10 mouse cellular contexts compared by ENCODE assay signal in genomic region chr2:131260544-131261307, GRCm38 (mm10). TPM values are rescaled to one million over a fixed set of nuclear protein-coding genes. Genes with fewer than 3 reads are reported as not detected.
DNase-seq lines count a peak whose midpoint lies in the region; ATAC-seq and TF ChIP-seq lines count a peak whose summit lies in the region.
"Had no signal": no experiment of that assay in that cellular context is flagged by ENCODE, and none has a peak within 500 bp of the region (broad histone marks: within the 10 kb centered on the region; RNA-seq: fewer than 3 reads in every experiment).

No protein-coding gene starts in this region.

- H3K4me2 ChIP-seq in heart, embryonic 11.5 days, result peak overlapping the region; percentile 29
- H3K4me2 ChIP-seq in forebrain, embryonic 11.5 days (ENCODE audit: low read depth, low read length, severe bottlenecking), result no peak overlapping the region
- peak overlapping the region; percentile 73 for H3K4me2 ChIP-seq in liver, embryonic 12.5 days
- no peak overlapping the region for H3K4me2 ChIP-seq in kidney, embryonic 14.5 days (replicated peaks; ENCODE audit: low read depth, low read length)

- H3K27me3 ChIP-seq in heart, embryonic 11.5 days (ENCODE audit: control insufficient read depth, insufficient read depth, low read length), result no peaks in the 10 kb centered on the region
- no peaks in the 10 kb centered on the region for H3K27me3 ChIP-seq in ES-Bruce4 (ENCODE audit: control insufficient read depth, insufficient read depth, low read length, poor library complexity, severe bottlenecking)
- no peaks in the 10 kb centered on the region for H3K27me3 ChIP-seq in forebrain, embryonic 11.5 days (ENCODE audit: control insufficient read depth, insufficient read depth, low read length)
- no peaks in the 10 kb centered on the region for H3K27me3 ChIP-seq in liver, embryonic 12.5 days (replicated peaks)
- H3K27me3 ChIP-seq in kidney, embryonic 14.5 days (ENCODE audit: control insufficient read depth, insufficient read depth, low read length), result no peaks in the 10 kb centered on the region

- H3K9ac ChIP-seq in heart, embryonic 11.5 days (ENCODE audit: low read depth, low read length), result peak overlapping the region; percentile 28; the same call in 1 of the 2 replicates
- H3K9ac ChIP-seq in ES-Bruce4 (ENCODE audit: low read depth, poor library complexity, severe bottlenecking), result peak overlapping the region; percentile 84; the same call in 1 of the 2 replicates
- peak overlapping the region; percentile 32; the same call in 1 of the 2 replicates for H3K9ac ChIP-seq in forebrain, embryonic 11.5 days (ENCODE audit: low read length)
- peak overlapping the region; percentile 93 for H3K9ac ChIP-seq in liver, embryonic 12.5 days
- H3K9ac ChIP-seq in kidney, embryonic 14.5 days (ENCODE audit: low read depth, low read length), result no peak overlapping the region

- WGBS in heart, embryonic 11.5 days (ENCODE audit: insufficient replicate concordance), result 26% methylated on average over 9 of the region's 9 CpGs
- 70% methylated on average over 9 of the region's 9 CpGs for WGBS in forebrain, embryonic 11.5 days
- 23% methylated on average over 9 of the region's 9 CpGs for WGBS in liver, embryonic 12.5 days (ENCODE audit: insufficient replicate concordance)
- WGBS in kidney, embryonic 14.5 days, result 60% methylated on average over 9 of the region's 9 CpGs

- peaks cover 24% of the 10 kb centered on the region for H3K4me1 ChIP-seq in heart, embryonic 11.5 days (ENCODE audit: control insufficient read depth, insufficient read depth, low read length)
- H3K4me1 ChIP-seq in ES-Bruce4 (ENCODE audit: control insufficient read depth, insufficient read depth, low read length), result no peaks in the 10 kb centered on the region
- H3K4me1 ChIP-seq in forebrain, embryonic 11.5 days (replicated peaks; ENCODE audit: control insufficient read depth, insufficient read depth, low read length), result peaks cover 8% of the 10 kb centered on the region; the same call in 1 of the 2 replicates
- peaks cover 77% of the 10 kb centered on the region for H3K4me1 ChIP-seq in liver, embryonic 12.5 days
- peaks cover 12% of the 10 kb centered on the region for H3K4me1 ChIP-seq in kidney, embryonic 14.5 days (ENCODE audit: control insufficient read depth, insufficient read depth, low read length)

- peak overlapping the region; percentile 41; the same call in 1 of the 2 replicates for H3K27ac ChIP-seq in heart, embryonic 11.5 days (ENCODE audit: low read depth, low read length)
- no peak overlapping the region for H3K27ac ChIP-seq in ES-Bruce4 (ENCODE audit: insufficient read depth, low read length)
- no peak overlapping the region for H3K27ac ChIP-seq in forebrain, embryonic 11.5 days (ENCODE audit: low read depth, low read length)
- peak overlapping the region; percentile 94 for H3K27ac ChIP-seq in liver, embryonic 12.5 days
- no peak overlapping the region for H3K27ac ChIP-seq in kidney, embryonic 14.5 days (ENCODE audit: low read depth, low read length)

- TF ChIP-seq CTCF in ES-Bruce4 (IDR thresholded peaks at IDR 0.05; ENCODE audit: low read depth, low read length), result no peak

- H3K9me3 ChIP-seq in heart, embryonic 11.5 days (replicated peaks; ENCODE audit: control insufficient read depth, low read length), result no peaks in the 10 kb centered on the region
- no peaks in the 10 kb centered on the region for H3K9me3 ChIP-seq in ES-Bruce4 (replicated peaks; ENCODE audit: control insufficient read depth, insufficient read depth, low read length, poor library complexity, severe bottlenecking)
- no peaks in the 10 kb centered on the region for H3K9me3 ChIP-seq in forebrain, embryonic 11.5 days (ENCODE audit: control insufficient read depth, low read length)
- H3K9me3 ChIP-seq in liver, embryonic 12.5 days (replicated peaks), result no peaks in the 10 kb centered on the region
- H3K9me3 ChIP-seq in kidney, embryonic 14.5 days (ENCODE audit: control insufficient read depth, low read length), result no peaks in the 10 kb centered on the region

- no peak for TF ChIP-seq EP300 in ES-Bruce4 (IDR thresholded peaks at IDR 0.05; ENCODE audit: insufficient read depth, low read depth, low read length)

- no peak for TF ChIP-seq POLR2A in ES-Bruce4 (IDR thresholded peaks at IDR 0.05; ENCODE audit: insufficient read depth, low read length)

- no peak for DNase-seq in heart, postnatal 10 days
- DNase-seq in forebrain, embryonic 11.5 days (ENCODE audit: low spot score), result no peak
- DNase-seq in retina, embryonic 14.5 days (ENCODE audit: low spot score), result no peak
- DNase-seq in frontal cortex, postnatal 25 days (ENCODE audit: low spot score in 2 of 2), result no peak
- DNase-seq: right cerebral cortex, postnatal 4 days had no signal

- intact Hi-C loops in heart, postnatal 10 days (cut with DNase I), result loop anchor here (5.0 kb wide), 1 partner anchor 157 kb away; no protein-coding TSS in a partner anchor

- H3K36me3 ChIP-seq in heart, embryonic 11.5 days (ENCODE audit: control insufficient read depth, insufficient read depth, low read length), result no peaks in the 10 kb centered on the region
- no peaks in the 10 kb centered on the region for H3K36me3 ChIP-seq in ES-Bruce4 (ENCODE audit: control insufficient read depth, insufficient read depth, low read length, poor library complexity, severe bottlenecking)
- no peaks in the 10 kb centered on the region for H3K36me3 ChIP-seq in forebrain, embryonic 11.5 days (ENCODE audit: control insufficient read depth, insufficient read depth, low read length)
- peaks cover 14% of the 10 kb centered on the region; the same call in 1 of the 2 replicates for H3K36me3 ChIP-seq in liver, embryonic 12.5 days
- H3K36me3 ChIP-seq in kidney, embryonic 14.5 days (ENCODE audit: control insufficient read depth, insufficient read depth, low read length), result no peaks in the 10 kb centered on the region

- ATAC-seq in heart, embryonic 11.5 days (replicated peaks; ENCODE audit: insufficient number of reproducible peaks, low FRiP score, low TSS enrichment), result no peak
- ATAC-seq in forebrain, embryonic 11.5 days (replicated peaks; ENCODE audit: low FRiP score), result no peak
- ATAC-seq in liver, embryonic 12.5 days, result peak; percentile 47
- no peak for ATAC-seq in kidney, embryonic 14.5 days (ENCODE audit: low FRiP score, low TSS enrichment)
- ATAC-seq: activated CD4-positive, CD25-positive, alpha-beta regulatory T cell, adult 4 months had no signal

- H3K4me3 ChIP-seq in heart, embryonic 11.5 days (ENCODE audit: low read depth, low read length), result no peak overlapping the region
- no peak overlapping the region for H3K4me3 ChIP-seq in ES-Bruce4 (ENCODE audit: low read depth, low read length)
- no peak overlapping the region for H3K4me3 ChIP-seq in forebrain, embryonic 11.5 days (ENCODE audit: low read depth, low read length)
- H3K4me3 ChIP-seq in liver, embryonic 12.5 days, result peak overlapping the region; percentile 75; the same call in 1 of the 2 replicates
- no peak overlapping the region for H3K4me3 ChIP-seq in kidney, embryonic 14.5 days (ENCODE audit: low read length)

RNA-seq across cellular contexts. Expression of gene Pank2, which starts 1.6 kb away (rescaled TPM):
- polyA plus RNA-seq in heart, embryonic 11.5 days (2014; fragmentation: Nextera tagmentation; extraction: Ambion mirVana), result 31.3 and 33.6 TPM in 2 replicates
- total RNA-seq in heart, postnatal 10 days (2021), result 10 to 100 TPM; 35.5 to 36.0 TPM
- 67.0 and 78.5 TPM in 2 replicates for polyA plus RNA-seq in ES-Bruce4 (2011; ENCODE audit: insufficient read depth, insufficient read length, low read depth, missing spikeins)
- 66.3 and 66.5 TPM in 2 replicates for polyA plus RNA-seq in forebrain, embryonic 11.5 days (2014; fragmentation: Nextera tagmentation; extraction: Ambion mirVana)
- 42.0 and 44.8 TPM in 2 replicates for polyA plus RNA-seq in liver, embryonic 12.5 days (2016; fragmentation: Nextera tagmentation; extraction: Ambion mirVana)
- 45.4 and 49.3 TPM in 2 replicates for polyA plus RNA-seq in kidney, embryonic 14.5 days (2014; fragmentation: Nextera tagmentation; extraction: Ambion mirVana)

RNA-seq across cellular contexts. Expression of gene Mavs, which starts 26.9 kb away (rescaled TPM):
- 15.2 and 18.5 TPM in 2 replicates for polyA plus RNA-seq in heart, embryonic 11.5 days (2014; fragmentation: Nextera tagmentation; extraction: Ambion mirVana)
- total RNA-seq in heart, postnatal 10 days (2021), result 10 to 100 TPM; 39.6 to 44.6 TPM
- polyA plus RNA-seq in ES-Bruce4 (2011; ENCODE audit: insufficient read depth, insufficient read length, low read depth, missing spikeins), result 16.7 and 20.3 TPM in 2 replicates
- 16.6 and 17.1 TPM in 2 replicates for polyA plus RNA-seq in forebrain, embryonic 11.5 days (2014; fragmentation: Nextera tagmentation; extraction: Ambion mirVana)
- polyA plus RNA-seq in liver, embryonic 12.5 days (2016; fragmentation: Nextera tagmentation; extraction: Ambion mirVana), result 31.8 and 33.3 TPM in 2 replicates
- 19.7 and 23.7 TPM in 2 replicates for polyA plus RNA-seq in kidney, embryonic 14.5 days (2014; fragmentation: Nextera tagmentation; extraction: Ambion mirVana)

RNA-seq across cellular contexts. Expression of gene Ap5s1, which starts 53.8 kb away (rescaled TPM):
- 30.3 and 31.2 TPM in 2 replicates for polyA plus RNA-seq in heart, embryonic 11.5 days (2014; fragmentation: Nextera tagmentation; extraction: Ambion mirVana)
- 10 to 100 TPM; 39.4 to 44.0 TPM for total RNA-seq in heart, postnatal 10 days (2021)
- polyA plus RNA-seq in ES-Bruce4 (2011; ENCODE audit: insufficient read depth, insufficient read length, low read depth, missing spikeins), result 6.5 and 8.5 TPM in 2 replicates
- polyA plus RNA-seq in forebrain, embryonic 11.5 days (2014; fragmentation: Nextera tagmentation; extraction: Ambion mirVana), result 30.6 and 31.4 TPM in 2 replicates
- 16.4 and 17.0 TPM in 2 replicates for polyA plus RNA-seq in liver, embryonic 12.5 days (2016; fragmentation: Nextera tagmentation; extraction: Ambion mirVana)
- 22.2 and 23.7 TPM in 2 replicates for polyA plus RNA-seq in kidney, embryonic 14.5 days (2014; fragmentation: Nextera tagmentation; extraction: Ambion mirVana)

Comparison
In these comparisons a context has a peak if more than half of its experiments do, and no peak if none do; other contexts are left out.
1. H3K27ac ChIP-seq: peak in heart, embryonic 11.5 days (single experiment) and liver, embryonic 12.5 days (single experiment); none in ES-Bruce4 (single experiment), forebrain, embryonic 11.5 days (single experiment) and kidney, embryonic 14.5 days (single experiment).
2. H3K4me2 ChIP-seq: peak in heart, embryonic 11.5 days (single experiment) and liver, embryonic 12.5 days (single experiment); none in forebrain, embryonic 11.5 days (single experiment) and kidney, embryonic 14.5 days (single experiment).